Mouse (Mus musculus) small intestine, adult 2 months (tissue): ENCODE results near the gene Tbc1d30.

Experiments used
- CTCF ChIP-seq: fragments of 200-500 bp; IDR thresholded peaks from 2 replicates; pipeline ENCODE4 v1.5.1; 2012; ENCODE audit warnings: low read depth, mild to moderate bottlenecking, control low read depth, inconsistent platforms, low read length, moderate library complexity, mixed read lengths; ENCODE audit not compliant: insufficient replicate concordance, insufficient read length; ENCODE audit errors: extremely low read depth
- POLR2A ChIP-seq: fragments of 200-500 bp; IDR thresholded peaks from 2 replicates; pipeline ENCODE4 v1.6.1; 2012; ENCODE audit warnings: low read depth, mild to moderate bottlenecking, control low read depth, inconsistent platforms, low read length, moderate library complexity

GRCm38 (mm10) chr10:121252781-121253180 is 98.3 kb downstream of the Tbc1d30 start:
- TF ChIP-seq CTCF (no peak), POLR2A (no peak)
